Mouse (Mus musculus) heart, postnatal 0 days (tissue): ENCODE measurements around the gene Ppfia4. TPM values are rescaled to one million over a fixed set of nuclear protein-coding genes. Genes with fewer than 3 reads are reported as not detected.

Experiments
- polyA plus RNA-seq: library from polyadenylated mRNA; unstranded; fragments of >200 nt; fragmentation: Nextera tagmentation; extraction: Ambion mirVana; gene quantifications from 2 replicates; pipeline ENCODE4 v1.2.1, GENCODE M21; 2015
- total RNA-seq: library from RNA; depleted of rRNA; stranded (reverse); fragments of >200 nt; gene quantifications from 2 replicates; pipeline ENCODE4 v1.2.3, GENCODE M21; 2014; ENCODE audit warnings: low replicate concordance; rRNA removed

The Ppfia4 gene
- total and polyA plus RNA-seq, 2 experiments from 2014 or later, result 5.2 to 6.4 TPM

Other genes starting within 250 kb of the Ppfia4 start
- 0.76 and 1.5 TPM in 2 replicates for gene Chit1, start 221.7 kb downstream of the Ppfia4 start, total RNA-seq
- gene Chit1, start 221.7 kb downstream of the Ppfia4 start, polyA plus RNA-seq, result 0.19 and 0.30 TPM in 2 replicates
- gene Chil1, start 150.8 kb downstream of the Ppfia4 start, total RNA-seq, result 0.69 TPM in 1 of 2 replicates, not detected in the other
- 0.59 and 0.95 TPM in 2 replicates for gene Chil1, start 150.8 kb downstream of the Ppfia4 start, polyA plus RNA-seq
- not detected in 2 replicates for gene Mybph, start 139.5 kb downstream of the Ppfia4 start, total RNA-seq
- 0.12 TPM in 2 replicates for gene Mybph, start 139.5 kb downstream of the Ppfia4 start, polyA plus RNA-seq
- 15.5 and 29.2 TPM in 2 replicates for gene Adora1, start 97.5 kb downstream of the Ppfia4 start, total RNA-seq
- 11.7 and 12.9 TPM in 2 replicates for gene Adora1, start 97.5 kb downstream of the Ppfia4 start, polyA plus RNA-seq
- not detected in 2 replicates for gene Myog, start 42.9 kb downstream of the Ppfia4 start, total RNA-seq
- 0.25 and 0.31 TPM in 2 replicates for gene Myog, start 42.9 kb downstream of the Ppfia4 start, polyA plus RNA-seq
- gene Tmem183a, start 29.1 kb upstream of the Ppfia4 start, total RNA-seq, result 51.8 and 59.8 TPM in 2 replicates
- gene Tmem183a, start 29.1 kb upstream of the Ppfia4 start, polyA plus RNA-seq, result 30.1 and 31.1 TPM in 2 replicates
- not detected in 2 replicates for gene 4933406M09Rik, start 53.0 kb upstream of the Ppfia4 start, total RNA-seq
- gene 4933406M09Rik, start 53.0 kb upstream of the Ppfia4 start, polyA plus RNA-seq, result not detected in 2 replicates
- gene Cyb5r1, start 72.6 kb upstream of the Ppfia4 start, total RNA-seq, result 34.4 and 40.0 TPM in 2 replicates
- gene Cyb5r1, start 72.6 kb upstream of the Ppfia4 start, polyA plus RNA-seq, result 32.9 and 33.9 TPM in 2 replicates
- 210 and 238 TPM in 2 replicates for gene Adipor1, start 82.5 kb upstream of the Ppfia4 start, total RNA-seq
- 123 and 124 TPM in 2 replicates for gene Adipor1, start 82.5 kb upstream of the Ppfia4 start, polyA plus RNA-seq
- gene Klhl12, start 122.6 kb upstream of the Ppfia4 start, total RNA-seq, result 15.9 and 17.5 TPM in 2 replicates
- gene Klhl12, start 122.6 kb upstream of the Ppfia4 start, polyA plus RNA-seq, result 13.6 and 13.9 TPM in 2 replicates
- gene Rabif, start 161.7 kb upstream of the Ppfia4 start, total RNA-seq, result 9.7 and 14.0 TPM in 2 replicates
- gene Rabif, start 161.7 kb upstream of the Ppfia4 start, polyA plus RNA-seq, result 21.4 and 22.8 TPM in 2 replicates
- gene Mgat4e, start 216.8 kb upstream of the Ppfia4 start, total RNA-seq, result not detected in 2 replicates
- not detected in 2 replicates for gene Mgat4e, start 216.8 kb upstream of the Ppfia4 start, polyA plus RNA-seq
- 29.3 and 30.1 TPM in 2 replicates for gene Kdm5b, start 227.2 kb upstream of the Ppfia4 start, total RNA-seq
- gene Kdm5b, start 227.2 kb upstream of the Ppfia4 start, polyA plus RNA-seq, result 19.0 and 19.4 TPM in 2 replicates